Mouse (Mus musculus) T-helper 2 cell (primary cell): ENCODE data around the gene Slc2a1.

ENCODE experiments used
- in situ Hi-C: fragments of 300-600 bp; cut with MboI, MseI; formaldehyde crosslinking; loops from one replicate; pipeline ENCODE4 v1.15.1; 2025; ENCODE audit warnings: high pct_unique_total_duplicates

Slc2a1 gene

GRCm38 (mm10) chr4:119108495-119109408, at the start of gene Slc2a1:
Slc2a1 (plus strand) TSS chr4:119108711.
- in situ Hi-C loops = loop anchor here (5.0 to 25.0 kb wide), 2 partner anchors 309 to 1221 kb away; partner anchors contain the start of genes Atp6v0b, B4galt2, Ccdc30 and Dph2

- in situ Hi-C loops = no loop called here
These were observed 41.7 kb upstream of the Slc2a1 start for GRCm38 (mm10) chr4:119066791-119067190.

DNA sequence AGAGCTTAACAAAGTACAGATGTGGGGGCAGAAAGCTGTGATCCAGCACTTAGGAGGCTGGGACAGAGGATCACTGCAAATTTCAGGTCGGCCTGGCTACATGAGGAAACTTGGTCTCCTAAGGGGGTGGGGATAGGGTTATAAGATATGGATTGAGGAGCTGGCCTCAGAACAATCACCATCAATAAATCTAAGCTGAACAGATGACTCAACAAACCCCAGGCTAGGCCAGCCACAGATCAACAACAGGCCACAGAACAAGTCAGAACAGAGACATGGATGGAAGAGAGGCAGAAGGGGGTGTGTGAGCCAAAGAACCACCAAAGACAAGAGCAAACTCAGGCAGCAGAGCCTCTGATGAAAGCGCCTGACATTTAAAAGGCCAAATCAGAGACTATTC, 41.3 kb upstream of the Slc2a1 start:
- in situ Hi-C loops = no loop called here

DNA sequence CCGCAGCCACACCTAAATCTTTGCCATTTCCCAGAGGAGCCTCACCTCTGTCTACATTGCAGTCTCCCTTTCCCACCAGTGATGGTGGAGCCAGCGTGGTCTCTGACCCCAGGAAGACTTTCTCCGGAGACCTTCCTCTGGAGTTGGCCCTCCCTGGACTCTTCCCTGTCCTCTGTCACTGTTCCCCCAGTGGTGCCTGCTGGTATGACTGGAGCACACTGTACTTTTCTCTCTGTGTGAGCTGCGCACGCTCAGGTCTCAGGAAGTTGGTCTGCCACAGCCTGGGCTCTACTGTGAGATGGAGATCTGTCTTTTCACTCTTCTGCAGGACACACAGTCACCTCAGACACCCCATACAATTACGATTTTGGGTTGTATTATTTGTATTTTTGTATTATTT, 39.6 kb upstream of the Slc2a1 start:
- in situ Hi-C loops = no loop called here

- in situ Hi-C loops = no loop called here
These were observed 38.3 kb upstream of the Slc2a1 start for GRCm38 (mm10) chr4:119070181-119070580.

DNA sequence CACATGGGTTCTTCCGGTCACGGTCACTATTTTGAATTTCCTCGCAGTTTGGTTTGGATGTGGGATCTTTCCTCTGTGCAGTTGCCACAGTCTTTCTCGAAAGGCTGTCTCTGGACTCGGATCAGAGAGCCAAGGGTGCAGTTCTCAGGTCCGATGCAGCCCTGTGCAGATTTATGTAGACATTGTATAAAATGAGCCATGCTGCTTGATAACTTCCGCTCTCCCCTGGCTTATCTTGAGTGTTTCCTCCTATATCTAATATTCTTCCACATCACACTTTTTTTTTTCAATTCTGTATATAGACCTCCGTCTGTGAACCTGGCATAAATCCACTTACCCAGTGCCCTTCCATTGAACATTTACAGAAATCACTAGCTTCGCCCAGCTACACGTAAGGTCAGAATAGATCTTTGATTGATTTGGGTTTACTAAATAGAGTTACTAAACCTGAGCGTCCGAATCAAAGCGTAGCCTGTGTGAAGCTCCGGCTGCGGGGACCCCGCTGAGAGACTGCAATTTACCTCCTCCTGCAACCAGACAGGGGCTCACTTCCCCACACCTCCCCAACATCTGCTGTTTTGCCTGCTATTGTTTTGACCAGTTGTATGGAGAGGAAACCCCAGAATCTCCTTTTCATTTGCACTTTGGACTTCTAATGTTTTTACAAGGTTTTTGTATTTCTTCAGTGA, 37.4 kb upstream of the Slc2a1 start:
- in situ Hi-C loops = no loop called here

- in situ Hi-C loops = no loop called here
These were observed 36.7 kb upstream of the Slc2a1 start for GRCm38 (mm10) chr4:119071648-119072362.

- in situ Hi-C loops = no loop called here
These were observed 36.1 kb upstream of the Slc2a1 start for GRCm38 (mm10) chr4:119072363-119072940.

DNA sequence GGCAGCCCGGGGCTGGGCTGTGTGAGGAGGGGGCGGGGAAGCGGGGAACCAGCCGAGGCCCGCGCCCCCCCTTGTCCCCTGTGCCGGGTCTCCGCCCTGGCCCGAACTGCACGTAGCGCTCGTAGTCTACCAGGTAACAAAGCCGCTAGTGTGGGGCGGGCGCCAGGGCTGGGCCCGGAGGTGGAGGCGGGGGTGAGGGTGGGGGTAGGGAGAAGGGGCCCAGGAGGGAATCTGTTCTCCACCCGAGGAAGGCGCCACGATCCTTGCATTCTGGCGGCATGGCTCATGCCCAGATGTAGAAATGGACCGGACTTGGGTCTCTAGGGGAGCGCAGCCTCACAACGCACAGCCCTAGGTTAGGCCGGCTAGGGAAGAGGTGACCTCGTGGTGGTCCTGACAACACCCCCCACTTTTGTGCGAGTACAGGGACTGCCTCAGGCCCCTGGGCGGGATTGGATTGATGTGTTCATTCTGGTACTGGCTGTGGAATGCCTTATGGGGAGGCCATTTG, 35.5 kb upstream of the Slc2a1 start:
- in situ Hi-C loops = no loop called here

- in situ Hi-C loops = no loop called here
These were observed 34.9 kb upstream of the Slc2a1 start for GRCm38 (mm10) chr4:119073626-119074025.

- in situ Hi-C loops = no loop called here
These were observed 33.9 kb upstream of the Slc2a1 start for GRCm38 (mm10) chr4:119074596-119074995.

GRCm38 (mm10) chr4:119075273-119075672, 33.2 kb upstream of the Slc2a1 start:
- in situ Hi-C loops = no loop called here

GRCm38 (mm10) chr4:119076336-119076735, 32.2 kb upstream of the Slc2a1 start:
- in situ Hi-C loops = no loop called here

DNA sequence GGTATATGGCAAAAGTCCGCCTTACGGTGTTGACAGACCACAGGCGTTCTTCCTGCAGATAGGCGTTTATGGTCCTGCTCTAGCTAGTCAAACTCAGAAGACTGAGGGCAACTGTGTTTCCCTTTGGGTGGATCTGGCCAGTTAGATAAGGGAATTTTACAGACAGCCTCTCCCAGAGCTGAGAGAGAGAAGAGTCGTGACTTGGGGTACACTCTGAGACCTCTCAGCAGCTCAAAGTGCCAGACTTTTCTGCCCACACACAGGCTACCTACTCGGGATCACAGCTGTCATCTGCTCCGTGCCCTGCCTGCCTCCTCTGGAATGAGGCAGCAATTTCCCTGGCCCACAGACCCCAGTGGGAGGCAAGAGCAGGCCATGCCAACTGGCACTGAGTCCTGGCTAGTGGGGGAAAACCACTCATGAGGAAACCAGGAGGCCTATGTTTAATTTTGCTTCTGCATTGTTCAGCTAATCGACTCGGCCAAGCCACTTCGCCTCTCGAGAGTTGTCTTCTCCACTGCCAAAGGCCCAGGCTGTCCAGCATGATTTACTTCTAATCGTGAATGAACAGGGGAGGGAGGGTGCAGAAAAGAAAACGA, 31.3 kb upstream of the Slc2a1 start:
- in situ Hi-C loops = no loop called here

DNA sequence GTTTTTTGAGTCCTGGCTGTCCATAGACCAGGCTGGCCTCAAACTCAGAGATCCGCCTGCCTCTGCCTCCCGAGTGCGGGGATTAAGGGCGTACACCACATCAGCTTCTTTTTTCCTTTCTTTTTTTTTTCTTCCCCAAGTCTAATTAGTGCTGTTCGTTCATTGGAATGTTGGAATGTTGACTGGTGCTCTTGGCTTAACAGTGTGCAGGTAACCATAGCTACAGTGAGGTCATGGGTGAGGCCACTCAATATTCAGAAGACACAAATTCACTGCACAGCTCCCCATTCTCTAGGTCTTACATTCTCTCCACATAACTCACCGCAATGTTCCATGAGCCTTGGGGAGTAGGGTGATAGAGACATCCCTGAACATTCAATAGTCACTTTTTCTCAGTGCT, 28.6 kb upstream of the Slc2a1 start:
- in situ Hi-C loops = loop anchor here (5.0 kb wide), 1 partner anchor 67 kb away; no protein-coding TSS in a partner anchor

DNA sequence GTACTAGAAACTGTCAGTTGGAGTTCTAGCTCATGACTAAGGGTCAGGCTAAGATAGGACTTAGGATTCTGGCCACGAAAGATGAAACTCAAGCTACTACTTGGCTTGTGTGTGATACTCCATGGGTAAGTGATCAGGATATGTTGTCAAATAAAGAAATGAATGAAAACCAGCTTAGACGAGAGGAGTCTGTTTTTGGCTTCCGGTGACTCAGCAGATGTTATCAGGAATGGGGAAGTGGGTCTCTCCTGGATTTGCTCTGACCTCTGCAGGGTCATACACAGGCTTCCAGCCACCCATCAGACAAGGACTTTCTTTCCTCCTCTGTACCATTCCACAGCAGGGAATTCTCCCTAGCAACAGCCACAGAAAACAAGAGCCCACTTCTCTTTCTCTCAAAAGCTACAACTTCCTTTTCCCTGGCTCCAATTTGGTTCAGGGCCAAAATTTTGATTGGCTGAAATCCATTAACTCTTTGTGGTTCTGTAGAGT, 25.7 kb upstream of the Slc2a1 start:
- in situ Hi-C loops = loop anchor here (5.0 kb wide), 1 partner anchor 65 kb away; no protein-coding TSS in a partner anchor

DNA sequence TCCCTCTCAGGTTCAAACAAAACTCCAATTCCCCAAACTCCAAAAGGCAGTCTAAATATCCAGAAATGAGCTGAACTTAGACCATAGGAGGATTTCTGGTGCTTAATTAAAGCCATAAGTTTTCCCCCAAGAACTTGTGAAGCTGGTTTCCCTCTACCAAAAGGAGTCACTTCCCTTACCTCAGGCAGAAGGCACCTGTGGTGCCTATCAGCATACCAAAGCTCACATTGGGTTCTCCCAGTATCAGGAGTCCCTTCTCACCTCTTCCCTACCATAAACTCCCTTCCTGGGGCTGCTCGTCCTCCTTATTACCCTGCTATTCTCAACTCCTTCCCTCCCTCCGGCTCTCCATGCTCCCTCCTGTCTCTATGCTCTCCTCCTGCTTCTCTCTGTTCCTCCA, 20.1 kb upstream of the Slc2a1 start:
- in situ Hi-C loops = no loop called here

GRCm38 (mm10) chr4:119093890-119094289, 14.6 kb upstream of the Slc2a1 start:
- in situ Hi-C loops = no loop called here

GRCm38 (mm10) chr4:119094987-119095386, 13.5 kb upstream of the Slc2a1 start:
- in situ Hi-C loops = no loop called here

DNA sequence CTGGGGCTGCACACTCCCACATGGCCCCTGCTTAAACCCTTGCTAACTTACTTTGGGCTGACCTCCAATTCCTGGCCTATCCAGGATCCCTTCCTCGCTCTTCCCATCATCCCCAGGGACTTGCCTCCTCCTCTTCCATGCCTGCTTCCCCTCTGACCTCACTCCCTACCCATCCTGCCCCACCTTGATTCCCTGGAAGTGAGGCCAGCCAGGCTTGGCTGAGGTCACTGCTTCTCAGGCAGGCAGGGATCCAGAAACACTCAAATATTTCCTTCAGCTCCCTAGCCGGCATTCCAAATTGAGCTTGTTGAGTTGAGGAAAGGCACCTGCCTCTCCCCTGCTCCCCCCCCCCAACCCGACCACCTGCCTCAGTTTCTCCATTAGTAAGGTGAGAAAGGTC, 12.1 kb upstream of the Slc2a1 start:
- in situ Hi-C loops = no loop called here

GRCm38 (mm10) chr4:119097421-119097820, 11.1 kb upstream of the Slc2a1 start:
- in situ Hi-C loops = no loop called here
